Mouse (Mus musculus): ENCODE measurements around the gene Tvp23a. TPM values are rescaled to one million over a fixed set of nuclear protein-coding genes. Genes with fewer than 3 reads are reported as not detected.

The Tvp23a gene
- total and polyA plus RNA-seq, 2 experiments from 2014 or later = 1.0 to 1.8 TPM

DNA sequence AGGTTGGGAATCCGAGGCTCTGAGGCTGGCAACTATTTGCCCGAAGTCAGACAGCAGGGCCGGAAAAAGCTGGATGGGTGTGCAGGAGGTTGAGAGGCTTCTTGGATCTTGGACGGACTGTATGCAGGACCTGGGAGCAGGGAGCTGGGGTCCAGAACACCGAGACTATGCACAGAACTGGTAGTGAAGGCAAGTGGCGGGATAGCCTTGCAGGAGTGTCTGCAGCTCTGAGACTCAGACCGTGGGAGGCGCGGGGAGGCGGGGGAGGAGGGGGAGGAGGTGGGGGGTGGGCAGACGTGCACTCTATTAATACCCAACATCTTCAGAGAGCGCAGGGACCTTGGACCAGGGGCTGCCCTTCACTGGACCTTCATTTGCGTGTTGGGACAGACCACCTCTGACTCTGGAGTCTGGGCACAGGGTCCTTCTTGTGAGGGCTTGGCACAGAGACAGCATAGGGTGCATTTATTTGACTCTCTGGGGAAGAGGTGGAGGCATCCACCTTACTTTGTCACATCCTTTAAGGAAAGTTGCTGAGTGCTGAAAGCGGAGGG lies 42.8 kb upstream of the Tvp23a start:
- Histone ChIP-seq H3K4me1 (ENCODE audit: control insufficient read depth, insufficient read depth) (no peaks in the 10 kb centered on the region), H3K36me3 (replicated peaks; ENCODE audit: control insufficient read depth, insufficient read depth, low read length) (no peaks in the 10 kb centered on the region), H3K27me3 (ENCODE audit: control insufficient read depth, insufficient read depth, low read length) (peaks cover 41% of the 10 kb centered on the region), H3K4me2 (ENCODE audit: low read depth, low read length) (peak overlapping the region; percentile 55), H3K9me3 (replicated peaks; ENCODE audit: control insufficient read depth, low read length) (no peaks in the 10 kb centered on the region), H3K27ac (ENCODE audit: low read depth) (no peak overlapping the region), H3K9ac (replicated peaks; ENCODE audit: low read depth, low read length) (no peak overlapping the region), H3K4me3 (ENCODE audit: low read depth, low read length) (peak overlapping the region; percentile 34)
- WGBS = 8% methylated on average over 11 of the region's 14 CpGs
- ATAC-seq (ENCODE audit: insufficient read depth, low read depth) (no peak), DNase-seq (ENCODE audit: low spot score) (no peak)
- TF ChIP-seq CTCF (IDR thresholded peaks at IDR 0.05; ENCODE audit: low read depth) = no peak
- TF ChIP-seq EP300 (IDR thresholded peaks at IDR 0.05; ENCODE audit: low read depth) = no peak

DNA sequence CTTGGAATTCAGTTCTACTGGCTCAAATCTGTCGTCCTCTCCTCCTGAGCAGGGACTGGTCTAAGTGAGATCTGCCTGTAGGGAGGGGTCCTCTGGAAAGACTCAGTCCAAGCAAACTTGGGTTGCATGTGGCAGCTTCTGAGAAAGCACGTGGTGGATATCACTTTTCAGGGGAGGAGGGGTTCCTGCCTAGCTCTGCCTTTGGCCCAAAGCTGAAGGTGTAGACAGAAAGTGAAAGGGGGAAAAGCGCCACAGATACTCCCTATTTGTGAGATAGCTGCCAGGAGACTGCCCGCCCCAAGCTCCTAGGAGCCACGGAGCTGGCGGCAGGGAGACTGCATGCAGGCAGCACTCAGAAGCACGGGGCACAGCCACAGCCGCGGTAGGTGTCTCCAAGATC lies 42.3 kb upstream of the Tvp23a start:
- TF ChIP-seq EP300 (IDR thresholded peaks at IDR 0.05; ENCODE audit: low read depth) = no peak
- no peak for TF ChIP-seq CTCF (IDR thresholded peaks at IDR 0.05; ENCODE audit: low read depth)

GRCm38 (mm10) chr16:10488769-10489481 lies 41.8 kb upstream of the Tvp23a start:
- DNase-seq (ENCODE audit: low spot score) = no peak
- ATAC-seq (ENCODE audit: insufficient read depth, low read depth) = no peak
- Histone ChIP-seq H3K4me3 (ENCODE audit: low read depth, low read length) (no peak overlapping the region; the same call in 1 of the 2 replicates), H3K4me1 (ENCODE audit: control insufficient read depth, insufficient read depth) (no peaks in the 10 kb centered on the region), H3K27me3 (ENCODE audit: control insufficient read depth, insufficient read depth, low read length) (peaks cover 41% of the 10 kb centered on the region), H3K9me3 (replicated peaks; ENCODE audit: control insufficient read depth, low read length) (no peaks in the 10 kb centered on the region), H3K27ac (ENCODE audit: low read depth) (no peak overlapping the region), H3K9ac (replicated peaks; ENCODE audit: low read depth, low read length) (no peak overlapping the region), H3K4me2 (ENCODE audit: low read depth, low read length) (no peak overlapping the region), H3K36me3 (replicated peaks; ENCODE audit: control insufficient read depth, insufficient read depth, low read length) (no peaks in the 10 kb centered on the region)
- TF ChIP-seq EP300 (IDR thresholded peaks at IDR 0.05; ENCODE audit: low read depth) (no peak), CTCF (IDR thresholded peaks at IDR 0.05; ENCODE audit: low read depth) (no peak)
- 75% methylated on average over 7 of the region's 7 CpGs for WGBS

More for the DNA sequence above, 42.3 kb upstream of the Tvp23a start:
- H3K4me1 ChIP-seq (ENCODE audit: control insufficient read depth, insufficient read depth) = no peaks in the 10 kb centered on the region
- no peak overlapping the region for H3K9ac ChIP-seq (replicated peaks; ENCODE audit: low read depth, low read length)
- H3K36me3 ChIP-seq (replicated peaks; ENCODE audit: control insufficient read depth, insufficient read depth, low read length) = no peaks in the 10 kb centered on the region
- H3K4me2 ChIP-seq (ENCODE audit: low read depth, low read length) = peak overlapping the region; percentile 55
- H3K4me3 ChIP-seq (ENCODE audit: low read depth, low read length) = peak overlapping the region; percentile 34
- H3K9me3 ChIP-seq (replicated peaks; ENCODE audit: control insufficient read depth, low read length) = no peaks in the 10 kb centered on the region
- H3K27me3 ChIP-seq (ENCODE audit: control insufficient read depth, insufficient read depth, low read length) = peaks cover 41% of the 10 kb centered on the region
- WGBS = 5% methylated on average over 9 of the region's 9 CpGs
- no peak for ATAC-seq (ENCODE audit: insufficient read depth, low read depth)
- H3K27ac ChIP-seq (ENCODE audit: low read depth) = no peak overlapping the region
- DNase-seq (ENCODE audit: low spot score) = no peak

- WGBS = 79% methylated on average over 8 of the region's 8 CpGs
- no peak overlapping the region for H3K4me2 ChIP-seq (ENCODE audit: low read depth, low read length)
- H3K9me3 ChIP-seq (replicated peaks; ENCODE audit: control insufficient read depth, low read length) = no peaks in the 10 kb centered on the region
- peaks cover 38% of the 10 kb centered on the region for H3K27me3 ChIP-seq (ENCODE audit: control insufficient read depth, insufficient read depth, low read length)
- H3K27ac ChIP-seq (ENCODE audit: low read depth) = no peak overlapping the region
- no peak for ATAC-seq (ENCODE audit: insufficient read depth, low read depth)
- H3K36me3 ChIP-seq (replicated peaks; ENCODE audit: control insufficient read depth, insufficient read depth, low read length) = no peaks in the 10 kb centered on the region
- no peak overlapping the region for H3K4me3 ChIP-seq (ENCODE audit: low read depth, low read length)
- H3K4me1 ChIP-seq (ENCODE audit: control insufficient read depth, insufficient read depth) = no peaks in the 10 kb centered on the region
- H3K9ac ChIP-seq (replicated peaks; ENCODE audit: low read depth, low read length) = no peak overlapping the region
- no peak for DNase-seq (ENCODE audit: low spot score)
- TF ChIP-seq EP300 (IDR thresholded peaks at IDR 0.05; ENCODE audit: low read depth) (no peak), CTCF (IDR thresholded peaks at IDR 0.05; ENCODE audit: low read depth) (no peak)
These were observed 40.8 kb upstream of the Tvp23a start for GRCm38 (mm10) chr16:10487895-10488493.

GRCm38 (mm10) chr16:10486993-10487392 lies 39.8 kb upstream of the Tvp23a start:
- 63% methylated on average over 3 of the region's 3 CpGs for WGBS
- H3K27me3 ChIP-seq (ENCODE audit: control insufficient read depth, insufficient read depth, low read length) = peaks cover 38% of the 10 kb centered on the region
- ATAC-seq (ENCODE audit: insufficient read depth, low read depth) (no peak), DNase-seq (ENCODE audit: low spot score) (no peak)
- H3K36me3 ChIP-seq (replicated peaks; ENCODE audit: control insufficient read depth, insufficient read depth, low read length) = no peaks in the 10 kb centered on the region
- no peak for TF ChIP-seq EP300 (IDR thresholded peaks at IDR 0.05; ENCODE audit: low read depth)
- no peak for TF ChIP-seq CTCF (IDR thresholded peaks at IDR 0.05; ENCODE audit: low read depth)
- no peaks in the 10 kb centered on the region for H3K9me3 ChIP-seq (replicated peaks; ENCODE audit: control insufficient read depth, low read length)
- H3K4me3 ChIP-seq (ENCODE audit: low read depth, low read length) = no peak overlapping the region
- H3K9ac ChIP-seq (replicated peaks; ENCODE audit: low read depth, low read length) = no peak overlapping the region
- H3K27ac ChIP-seq (ENCODE audit: low read depth) = no peak overlapping the region
- no peaks in the 10 kb centered on the region for H3K4me1 ChIP-seq (ENCODE audit: control insufficient read depth, insufficient read depth)
- H3K4me2 ChIP-seq (ENCODE audit: low read depth, low read length) = no peak overlapping the region
